Comparison of ENCODE assay signal across 9 mouse cellular contexts in genomic region chr4:46201834-46202561, GRCm38 (mm10). TPM values are rescaled to one million over a fixed set of nuclear protein-coding genes. Genes with fewer than 3 reads are reported as not detected.
DNase-seq lines count a peak whose midpoint lies in the region; ATAC-seq and TF ChIP-seq lines count a peak whose summit lies in the region.
"Had no signal": no experiment of that assay in that cellular context is flagged by ENCODE, and none has a peak within 500 bp of the region (broad histone marks: within the 10 kb centered on the region; RNA-seq: fewer than 3 reads in every experiment).

No protein-coding gene starts in this region.

- H3K36me3 ChIP-seq in CH12.LX (replicated peaks in 1 of 2; ENCODE audit: control insufficient read depth in 1 of 2, insufficient read depth in 1 of 2, low read length in 1 of 2) = no peaks in the 10 kb centered on the region
- no peaks in the 10 kb centered on the region for H3K36me3 ChIP-seq in heart, embryonic 14.5 days (ENCODE audit: control insufficient read depth, insufficient read depth, low read length)
- no peaks in the 10 kb centered on the region for H3K36me3 ChIP-seq in kidney, embryonic 16.5 days (ENCODE audit: insufficient read depth, low read length)
- H3K36me3 ChIP-seq in stomach, embryonic 16.5 days (ENCODE audit: control insufficient read depth, insufficient read depth, low read length) = no peaks in the 10 kb centered on the region

- H3K4me2 ChIP-seq in CH12.LX (ENCODE audit: insufficient read depth, low read depth, poor library complexity, severe bottlenecking) = no peak overlapping the region
- H3K4me2 ChIP-seq in heart, embryonic 14.5 days (ENCODE audit: low read length) = peak overlapping the region; percentile 64
- H3K4me2 ChIP-seq in kidney, embryonic 16.5 days (replicated peaks; ENCODE audit: low read depth, low read length) = peak overlapping the region; percentile 59
- peak overlapping the region; percentile 34 for H3K4me2 ChIP-seq in stomach, embryonic 16.5 days (ENCODE audit: low read depth, low read length)

- 5% methylated on average over 7 of the region's 7 CpGs for WGBS in heart, embryonic 14.5 days
- WGBS in kidney, embryonic 16.5 days = 10% methylated on average over 7 of the region's 7 CpGs
- WGBS in stomach, embryonic 16.5 days = 9% methylated on average over 7 of the region's 7 CpGs

- DNase-seq in CH12.LX (ENCODE audit: extremely low read depth) (peak; percentile 71), liver (peak; percentile 65)
- DNase-seq in fibroblast of lung, adult 2 months (ENCODE audit: low read depth) = peak; percentile 25
- DNase-seq in naive thymus-derived CD4-positive, alpha-beta T cell, adult 2 months (ENCODE audit: low read depth) = peak; percentile 85

- H3K9ac ChIP-seq in CH12.LX (ENCODE audit: insufficient read depth, low read depth) = no peak overlapping the region
- H3K9ac ChIP-seq in heart, embryonic 14.5 days (ENCODE audit: low read length) = peak overlapping the region; percentile 44; the same call in 1 of the 2 replicates
- H3K9ac ChIP-seq in kidney, embryonic 16.5 days (replicated peaks; ENCODE audit: low read length) = peak overlapping the region; percentile 54
- peak overlapping the region; percentile 40; the same call in 1 of the 2 replicates for H3K9ac ChIP-seq in stomach, embryonic 16.5 days (ENCODE audit: low read length)

- H3K4me3 ChIP-seq in CH12.LX (replicated peaks in 1 of 3; ENCODE audit: low read depth in 2 of 3, low read length in 2 of 3, poor library complexity in 1 of 3) = no peak overlapping the region
- H3K4me3 ChIP-seq in brown adipose tissue, adult 24 weeks (ENCODE audit: insufficient read depth, low read depth, low read length) = peak overlapping the region; percentile 21
- peak overlapping the region in 1 of 2 experiments; percentile 20; a peak in 2 of 4 replicates for H3K4me3 ChIP-seq in heart, embryonic 14.5 days (ENCODE audit: control insufficient read depth in 1 of 2, insufficient read depth in 1 of 2, low read depth in 1 of 2, low read length in 2 of 2)
- H3K4me3 ChIP-seq in kidney, embryonic 16.5 days (ENCODE audit: low read length) = peak overlapping the region; percentile 33
- peak overlapping the region; percentile 25 for H3K4me3 ChIP-seq in stomach, embryonic 16.5 days (replicated peaks; ENCODE audit: low read length)
- H3K4me3 ChIP-seq: erythroblast, embryonic 14.5 days had no signal

- in situ Hi-C loops in CH12.LX (cut with MboI; ENCODE audit: low pct_ligation_motif_present, low pct_unique_long_range_greater_than_20kb, low sequenced_read_pairs) = loop anchor here (25.0 kb wide), 1 partner anchor 285 kb away; the partner anchor contains the start of gene Nans

- dilution Hi-C loops in CH12.LX (cut with MboI; ENCODE audit: extremely low pct_ligation_motif_present, extremely low pct_unique_long_range_greater_than_20kb, low sequenced_read_pairs) = no loop called here

- H3K27ac ChIP-seq in CH12.LX (ENCODE audit: insufficient read depth, low read depth) = no peak overlapping the region
- H3K27ac ChIP-seq in brown adipose tissue, adult 24 weeks (replicated peaks; ENCODE audit: low read depth, low read length) = no peak overlapping the region
- H3K27ac ChIP-seq in heart, embryonic 14.5 days (replicated peaks in 1 of 2; ENCODE audit: control insufficient read depth in 1 of 2, insufficient read depth in 1 of 2, low read depth in 2 of 2, low read length in 2 of 2) = no peak overlapping the region
- no peak overlapping the region for H3K27ac ChIP-seq in kidney, embryonic 16.5 days (ENCODE audit: low read length)
- peak overlapping the region; percentile 35; the same call in 1 of the 2 replicates for H3K27ac ChIP-seq in stomach, embryonic 16.5 days (ENCODE audit: low read length)

- ATAC-seq in heart, embryonic 14.5 days (ENCODE audit: insufficient number of reproducible peaks, insufficient read depth, low FRiP score, low read depth) = no peak; the same call in 1 of the 2 replicates
- 0 out of 2 replicates have a peak, but pooled peaks have one; percentile 43 for ATAC-seq in kidney, embryonic 16.5 days (ENCODE audit: low FRiP score, low TSS enrichment)
- ATAC-seq in stomach, embryonic 16.5 days (ENCODE audit: insufficient read depth, low FRiP score) = peak; percentile 51; the same call in 1 of the 2 replicates

- H3K9me3 ChIP-seq in CH12.LX (replicated peaks; ENCODE audit: low read length) = no peaks in the 10 kb centered on the region
- peaks cover under 1% of the 10 kb centered on the region; the same call in 1 of the 2 replicates for H3K9me3 ChIP-seq in heart, embryonic 14.5 days (ENCODE audit: control insufficient read depth, low read length)
- no peaks in the 10 kb centered on the region for H3K9me3 ChIP-seq in kidney, embryonic 16.5 days (ENCODE audit: low read length)
- no peaks in the 10 kb centered on the region for H3K9me3 ChIP-seq in stomach, embryonic 16.5 days (replicated peaks; ENCODE audit: control insufficient read depth, low read length)

- peaks cover 0 to 3% of the 10 kb centered on the region in 2 experiments; a peak in 2 of 4 replicates for H3K4me1 ChIP-seq in CH12.LX (ENCODE audit: control insufficient read depth in 1 of 2, insufficient read depth in 2 of 2)
- no peaks in the 10 kb centered on the region for H3K4me1 ChIP-seq in brown adipose tissue, adult 24 weeks (ENCODE audit: control insufficient read depth, insufficient read depth, insufficient read length, low read length)
- H3K4me1 ChIP-seq in heart, embryonic 14.5 days (ENCODE audit: control insufficient read depth in 2 of 2, insufficient read depth in 2 of 2, low read length in 2 of 2) = peaks cover 0 to 6% of the 10 kb centered on the region in 2 experiments; a peak in 1 of 4 replicates
- peaks cover 7% of the 10 kb centered on the region; the same call in 1 of the 2 replicates for H3K4me1 ChIP-seq in kidney, embryonic 16.5 days (ENCODE audit: insufficient read depth, low read length)
- H3K4me1 ChIP-seq in stomach, embryonic 16.5 days (ENCODE audit: control insufficient read depth, insufficient read depth, low read length) = peaks cover 7% of the 10 kb centered on the region; the same call in 1 of the 2 replicates

- no peak for TF ChIP-seq POLR2A in CH12.LX (IDR thresholded peaks at IDR 0.05; ENCODE audit: low read depth, low read length)

- no peak for TF ChIP-seq EP300 in CH12.LX (IDR thresholded peaks at IDR 0.05; ENCODE audit: low read length)

- TF ChIP-seq RAD21 in CH12.LX (IDR thresholded peaks at IDR 0.05; ENCODE audit: low read depth, low read length) = peak; percentile 88

- peak; percentile 90 to 93 for TF ChIP-seq CTCF in CH12.LX (conservative IDR thresholded peaks at IDR 0.05 in 1 of 2, IDR thresholded peaks at IDR 0.05 in 1 of 2; ENCODE audit: low read depth in 2 of 2, low read length in 2 of 2)

- H3K79me2 ChIP-seq in CH12.LX (replicated peaks; ENCODE audit: control insufficient read depth, extremely low read depth, insufficient read depth, poor library complexity, severe bottlenecking) = no peaks in the 10 kb centered on the region

- H3K27me3 ChIP-seq in CH12.LX (replicated peaks) = peaks cover 3% of the 10 kb centered on the region
- H3K27me3 ChIP-seq in heart, embryonic 14.5 days (ENCODE audit: control insufficient read depth, insufficient read depth, low read length) = peaks cover 24% of the 10 kb centered on the region
- peaks cover 22% of the 10 kb centered on the region for H3K27me3 ChIP-seq in kidney, embryonic 16.5 days (ENCODE audit: insufficient read depth, low read length)
- H3K27me3 ChIP-seq in stomach, embryonic 16.5 days (ENCODE audit: control insufficient read depth, insufficient read depth, low read length) = no peaks in the 10 kb centered on the region

TF ChIP-seq in CH12.LX, 34 proteins besides CTCF, POLR2A, EP300 and RAD21:
- TF ChIP-seq SMC3 (IDR thresholded peaks at IDR 0.05; ENCODE audit: low read depth, low read length) = peak; percentile 71
- 0 out of 2 replicates have a peak, but pooled peaks have one; percentile 33 for TF ChIP-seq JUND (conservative IDR thresholded peaks at IDR 0.05; ENCODE audit: low read depth, low read length)
- TF ChIP-seq IRF4 (IDR thresholded peaks at IDR 0.05; ENCODE audit: low read depth, low read length) = peak; percentile 28; the same call in 1 of the 2 replicates
- TF ChIP-seq ZKSCAN1 (IDR thresholded peaks at IDR 0.05; ENCODE audit: borderline replicate concordance, low read depth, low read length) = no peak

RNA-seq across cellular contexts. Expression of gene Xpa, which starts 5.9 kb away (rescaled TPM):
- total RNA-seq in CH12.LX (2012; rRNA removed) (11.2 and 13.9 TPM in 2 replicates), CH12.LX (2014; rRNA removed) (13.8 and 16.2 TPM in 2 replicates)
- 28.8 and 34.0 TPM in 2 replicates for polyA plus RNA-seq in CH12.LX (2012; ENCODE audit: insufficient read length, low read depth)
- polyA plus RNA-seq in brown adipose tissue, adult 24 weeks (2012; ENCODE audit: insufficient read depth, insufficient read length, missing spikeins) = 19.5 and 26.9 TPM in 2 replicates
- 16.6 and 17.7 TPM in 2 replicates for polyA plus RNA-seq in heart, embryonic 14.5 days (2014; fragmentation: Nextera tagmentation; extraction: Ambion mirVana)
- 20.7 and 21.1 TPM in 2 replicates for polyA plus RNA-seq in kidney, embryonic 16.5 days (2015; fragmentation: Nextera tagmentation; extraction: Ambion mirVana)
- polyA plus RNA-seq in stomach, embryonic 16.5 days (2015; fragmentation: Nextera tagmentation; extraction: Ambion mirVana) = 18.0 and 20.8 TPM in 2 replicates

Comparison
In these comparisons a context has a peak if more than half of its experiments do, and no peak if none do; other contexts are left out.
1. DNase-seq: peak in every context shown above with its lines; median percentile 85 in naive thymus-derived CD4-positive, alpha-beta T cell, adult 2 months; 71 in CH12.LX; 65 in liver; 25 in fibroblast of lung, adult 2 months.
2. H3K4me3 ChIP-seq: peak in brown adipose tissue, adult 24 weeks (single experiment), kidney, embryonic 16.5 days (single experiment) and stomach, embryonic 16.5 days (single experiment); none in CH12.LX (0 of 3).